ENCODE assay signal across 12 mouse cellular contexts in the genomic region with DNA sequence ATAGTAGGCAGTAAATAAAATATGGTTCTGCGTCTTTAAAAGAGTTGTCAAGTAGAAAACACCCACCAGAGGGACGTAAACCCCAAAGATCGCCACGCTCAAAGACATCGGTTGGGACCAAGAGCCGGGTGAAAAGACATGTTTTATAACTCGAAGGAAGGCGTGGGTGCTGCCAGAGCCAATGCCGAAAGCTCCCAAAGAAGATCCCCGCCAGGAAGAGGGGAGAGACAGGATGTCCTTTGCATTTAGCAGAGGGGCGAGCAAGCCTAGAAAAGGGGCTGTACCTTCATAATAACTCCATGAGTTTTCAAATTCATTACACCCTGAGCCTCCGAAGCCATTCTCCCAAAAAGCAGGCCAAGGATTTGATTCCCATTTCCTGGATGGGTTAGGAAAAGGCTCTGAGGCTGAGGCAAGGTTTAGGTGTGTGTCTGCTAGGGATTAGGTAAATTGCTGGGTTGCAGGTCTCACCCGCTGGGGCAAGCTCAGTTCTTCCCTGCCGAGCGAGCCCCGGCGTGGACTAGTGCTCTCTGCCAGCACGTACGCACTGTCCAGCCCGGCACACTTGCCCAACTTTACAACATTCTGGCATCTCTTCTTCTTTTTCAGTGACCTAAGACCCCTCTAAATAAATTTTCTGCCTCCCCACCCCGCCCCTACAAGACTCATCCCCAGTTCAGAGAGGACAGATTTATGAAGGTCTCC.
A peak's percentile ranks its signal among the peaks of the same experiment; 100 is the strongest.
DNase-seq lines count a peak whose midpoint lies in the region; ATAC-seq and TF ChIP-seq lines count a peak whose summit lies in the region.
"Had no signal": no experiment of that assay in that cellular context is flagged by ENCODE, and none has a peak within 500 bp of the region (broad histone marks: within the 10 kb centered on the region; RNA-seq: fewer than 3 reads in every experiment).

No protein-coding gene starts in this region.

- ATAC-seq in midbrain, postnatal 0 days (ENCODE audit: low FRiP score), result no peak
- ATAC-seq in limb, embryonic 12.5 days (ENCODE audit: insufficient number of reproducible peaks, insufficient read depth, low FRiP score, low TSS enrichment, low read depth), result no peak
- no peak for ATAC-seq in neural tube, embryonic 15.5 days (ENCODE audit: low FRiP score)
- ATAC-seq: inflammation-experienced regulatory T-cells, adult 6 months had no signal

- 0 out of 2 replicates have a peak overlapping the region, but pooled peaks have one; percentile 28 for H3K27ac ChIP-seq in midbrain, embryonic 10.5 days (replicated peaks)
- H3K27ac ChIP-seq in midbrain, postnatal 0 days (ENCODE audit: low read depth, low read length), result no peak overlapping the region
- H3K27ac ChIP-seq in limb, embryonic 12.5 days, result no peak overlapping the region
- H3K27ac ChIP-seq in neural tube, embryonic 15.5 days (replicated peaks), result no peak overlapping the region
- H3K27ac ChIP-seq: heart, adult 2 months; layer of hippocampus, adult 2 months; macrophage had no signal

- no peak for TF ChIP-seq CTCF in midbrain, postnatal 0 days (IDR thresholded peaks at IDR 0.05)

- peaks cover 50% of the 10 kb centered on the region for H3K4me1 ChIP-seq in midbrain, embryonic 10.5 days
- no peaks in the 10 kb centered on the region for H3K4me1 ChIP-seq in midbrain, postnatal 0 days (ENCODE audit: insufficient read depth, low read length)
- H3K4me1 ChIP-seq in limb, embryonic 12.5 days (replicated peaks), result no peaks in the 10 kb centered on the region; the same call in 1 of the 2 replicates
- H3K4me1 ChIP-seq in neural tube, embryonic 15.5 days, result 0 out of 2 replicates have a peak, but pooled peaks cover 2% of the 10 kb centered on the region

- H3K4me3 ChIP-seq in midbrain, embryonic 10.5 days, result peak overlapping the region; percentile 28
- no peak overlapping the region for H3K4me3 ChIP-seq in midbrain, postnatal 0 days (ENCODE audit: low read depth, low read length)
- H3K4me3 ChIP-seq in limb, embryonic 12.5 days (replicated peaks), result 0 out of 2 replicates have a peak overlapping the region, but pooled peaks have one; percentile 4
- no peak overlapping the region for H3K4me3 ChIP-seq in neural tube, embryonic 15.5 days (replicated peaks)
- H3K4me3 ChIP-seq: heart, adult 2 months; layer of hippocampus, adult 2 months had no signal

- WGBS in midbrain, embryonic 10.5 days, result 26% methylated on average over 21 of the region's 21 CpGs
- WGBS in midbrain, postnatal 0 days, result 30% methylated on average over 21 of the region's 21 CpGs
- 24% methylated on average over 21 of the region's 21 CpGs for WGBS in limb, embryonic 12.5 days
- WGBS in neural tube, embryonic 15.5 days, result 25% methylated on average over 21 of the region's 21 CpGs

- no peak overlapping the region for H3K4me2 ChIP-seq in midbrain, postnatal 0 days (ENCODE audit: low read depth, low read length, poor library complexity, severe bottlenecking)
- H3K4me2 ChIP-seq in limb, embryonic 12.5 days, result peak overlapping the region; percentile 41
- peak overlapping the region; percentile 22 for H3K4me2 ChIP-seq in neural tube, embryonic 15.5 days

- no peaks in the 10 kb centered on the region for H3K36me3 ChIP-seq in midbrain, embryonic 10.5 days
- no peaks in the 10 kb centered on the region for H3K36me3 ChIP-seq in midbrain, postnatal 0 days (ENCODE audit: insufficient read depth, low read length)
- H3K36me3 ChIP-seq in limb, embryonic 12.5 days, result no peaks in the 10 kb centered on the region
- no peaks in the 10 kb centered on the region for H3K36me3 ChIP-seq in neural tube, embryonic 15.5 days

- H3K9ac ChIP-seq in midbrain, postnatal 0 days (replicated peaks; ENCODE audit: low read length, poor library complexity, severe bottlenecking), result no peak overlapping the region
- no peak overlapping the region for H3K9ac ChIP-seq in limb, embryonic 12.5 days (replicated peaks)
- H3K9ac ChIP-seq in neural tube, embryonic 15.5 days (replicated peaks), result no peak overlapping the region

- peak; percentile 1 for DNase-seq in adrenal gland, adult 2 months
- no peak for DNase-seq in adrenal gland, adult 8-10 months
- DNase-seq in midbrain, embryonic 10.5 days (ENCODE audit: low spot score), result peak; percentile 29
- no peak for DNase-seq in midbrain, postnatal 0 days (ENCODE audit: low spot score)
- no peak for DNase-seq in right cerebral cortex, postnatal 10 days (ENCODE audit: low spot score in 2 of 2)
- DNase-seq in urinary bladder, postnatal 36 days (ENCODE audit: low spot score in 2 of 2), result no peak
- DNase-seq: heart, adult 2 months had no signal

- H3K27me3 ChIP-seq in midbrain, embryonic 10.5 days (ENCODE audit: low read depth, poor library complexity, severe bottlenecking), result peaks cover 59% of the 10 kb centered on the region
- H3K27me3 ChIP-seq in midbrain, postnatal 0 days (ENCODE audit: insufficient read depth, low read length), result no peaks in the 10 kb centered on the region
- peaks cover 45% of the 10 kb centered on the region for H3K27me3 ChIP-seq in limb, embryonic 12.5 days
- H3K27me3 ChIP-seq in neural tube, embryonic 15.5 days (replicated peaks), result peaks cover 12% of the 10 kb centered on the region; the same call in 1 of the 2 replicates

- H3K9me3 ChIP-seq in midbrain, embryonic 10.5 days (replicated peaks), result no peaks in the 10 kb centered on the region
- no peaks in the 10 kb centered on the region for H3K9me3 ChIP-seq in midbrain, postnatal 0 days (ENCODE audit: low read length)
- H3K9me3 ChIP-seq in limb, embryonic 12.5 days, result no peaks in the 10 kb centered on the region
- H3K9me3 ChIP-seq in neural tube, embryonic 15.5 days (replicated peaks), result no peaks in the 10 kb centered on the region

Comparison
In these comparisons a context has a peak if more than half of its experiments do, and no peak if none do; other contexts are left out.
1. DNase-seq: peak in adrenal gland, adult 2 months (single experiment) and midbrain, embryonic 10.5 days (single experiment); none in adrenal gland, adult 8-10 months (single experiment), midbrain, postnatal 0 days (single experiment), right cerebral cortex, postnatal 10 days (0 of 2) and urinary bladder, postnatal 36 days (0 of 2).
2. H3K4me3 ChIP-seq: peak in midbrain, embryonic 10.5 days (single experiment) and limb, embryonic 12.5 days (single experiment); none in midbrain, postnatal 0 days (single experiment) and neural tube, embryonic 15.5 days (single experiment).